ENCODE assay signal across 8 mouse cellular contexts in the genomic region with DNA sequence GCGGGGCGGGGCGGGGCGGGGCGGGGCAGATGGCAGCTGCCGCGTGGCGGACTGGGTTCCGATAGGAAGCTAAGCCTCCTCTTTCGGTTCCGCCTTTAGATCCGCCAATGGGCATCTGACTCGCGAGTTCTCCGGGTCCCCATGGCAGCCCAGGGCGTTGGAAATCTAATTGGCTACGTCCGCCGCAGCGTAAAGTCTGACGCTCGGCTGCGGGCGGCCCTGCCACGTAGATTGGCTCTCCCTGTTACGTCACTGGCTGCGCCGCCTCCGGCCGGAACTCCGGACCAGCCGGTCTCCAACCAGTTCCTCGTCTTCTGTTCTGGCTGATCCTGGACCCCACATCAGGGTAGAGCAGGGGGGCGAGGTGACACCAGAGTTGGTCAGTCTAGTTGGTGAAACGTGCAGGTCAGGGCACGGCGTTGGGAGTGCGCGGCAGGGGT. TPM values are rescaled to one million over a fixed set of nuclear protein-coding genes. Genes with fewer than 3 reads are reported as not detected.
DNase-seq lines count a peak whose midpoint lies in the region; ATAC-seq and TF ChIP-seq lines count a peak whose summit lies in the region.

A gene (plus strand): TSS at position 227 of the 440 bp plus-strand sequence.

- H3K27ac ChIP-seq in hindbrain, embryonic 13.5 days = peak within 1 kb of the TSS; percentile 83

- H3K27me3 ChIP-seq in Patski = no peaks in the 10 kb centered on the region
- H3K27me3 ChIP-seq in hindbrain, embryonic 13.5 days = no peaks in the 10 kb centered on the region

- no peaks in the 10 kb centered on the region for H3K9me3 ChIP-seq in hindbrain, embryonic 13.5 days

- H3K4me3 ChIP-seq in hindbrain, embryonic 13.5 days = peak within 1 kb of the TSS; percentile 74

- TF ChIP-seq CTCF in Patski (IDR thresholded peaks at IDR 0.05) = no peak

- POLR2A ChIA-PET in Patski (lab: Charles Lee) = no interaction called here

- H3K4me2 ChIP-seq in hindbrain, embryonic 13.5 days = peak within 1 kb of the TSS; percentile 96

- peak within 1 kb of the TSS; percentile 84 for H3K9ac ChIP-seq in hindbrain, embryonic 13.5 days

- peaks cover 59% of the 10 kb centered on the region for H3K36me3 ChIP-seq in hindbrain, embryonic 13.5 days

- peak; percentile 77 for DNase-seq in Patski (ENCODE audit: low read depth, low spot score)
- DNase-seq in cerebellum, postnatal 14 days = peak; percentile 95 to 97
- peak; percentile 96 for DNase-seq in frontal cortex, postnatal 14 days (ENCODE audit: low spot score in 2 of 2)
- DNase-seq in layer of hippocampus, postnatal 25 days (ENCODE audit: extremely low spot score in 1 of 2, low spot score in 1 of 2) = peak; percentile 90 to 92
- peak; percentile 98 for DNase-seq in lung, postnatal 25 days (ENCODE audit: low spot score)
- peak; percentile 94 for DNase-seq in retina, embryonic 14.5 days (ENCODE audit: low spot score)
- DNase-seq in thymus, postnatal 4 days = peak; percentile 92

- CTCF ChIA-PET in Patski (lab: Charles Lee) = interaction anchor here (0.9 to 2.8 kb wide), 3 partner anchors 10 to 86 kb away, joined by 3 to 10 read pairs (median 3); no protein-coding TSS in a partner anchor

- WGBS in hindbrain, embryonic 13.5 days = under 1% methylated on average over 30 of the region's 39 CpGs

- in situ Hi-C loops in Patski (cut with MboI; ENCODE audit: low pct_unique_long_range_greater_than_20kb) = no loop called here

- peak; percentile 92 for ATAC-seq in Patski
- ATAC-seq in hindbrain, embryonic 13.5 days (ENCODE audit: low FRiP score) = peak; percentile 96

- H3K4me1 ChIP-seq in hindbrain, embryonic 13.5 days (replicated peaks) = peaks cover 41% of the 10 kb centered on the region

RNA-seq across cellular contexts. Expression of the gene that starts here (rescaled TPM):
- polyA plus RNA-seq in Patski (2021) = 19.3 TPM
- polyA plus RNA-seq in hindbrain, embryonic 13.5 days (2015; fragmentation: Nextera tagmentation; extraction: Ambion mirVana) = 20.1 and 21.1 TPM in 2 replicates
- total RNA-seq in layer of hippocampus, postnatal 25 days (2021) = 10 to 100 TPM; 14.5 to 17.2 TPM

Comparison
In these comparisons a context has a peak if more than half of its experiments do, and no peak if none do; other contexts are left out.
1. Peak in every context shown above with its lines: DNase-seq, ATAC-seq, H3K4me3 ChIP-seq and H3K27ac ChIP-seq.